Mouse (Mus musculus) B cell, adult 2 months (primary cell): ENCODE data around the gene Nudt15.
"Not testable (repeated sequence)": the region's sequence is repeated elsewhere in the genome, so short reads cannot be mapped to it uniquely, and the experiment has no call there.

Experiments
- DNase-seq, 2 experiments: peaks; one replicate each; pipeline ENCODE4 v3.0.0; 2022

Gene Nudt15

DNA sequence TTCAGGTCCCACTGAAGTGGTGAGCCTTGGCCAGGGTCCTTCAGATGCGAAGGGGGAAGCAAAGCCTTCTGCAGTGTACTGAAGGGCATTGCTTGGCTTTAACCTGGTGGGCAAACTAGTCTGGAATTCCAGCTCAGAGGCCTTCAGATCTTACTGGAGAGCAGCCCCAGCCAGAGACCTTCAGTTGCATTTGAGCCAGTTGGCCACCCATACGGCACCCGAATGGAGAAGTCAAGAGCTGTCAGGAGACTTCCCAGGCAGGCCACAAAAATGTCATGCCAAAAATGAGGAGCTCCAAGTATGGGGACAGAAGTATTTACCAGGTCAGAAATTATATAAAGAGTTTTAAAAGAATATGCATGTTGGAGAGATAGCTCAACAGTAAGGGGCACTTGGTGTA is at the start of gene Nudt15:
Gene Nudt15, minus strand, starts transcription at position 192 of the 400 bp plus-strand sequence.
- DNase-seq: no peak

- DNase-seq: no peak
These were observed 44.1 kb upstream of the Nudt15 start for GRCm38 (mm10) chr14:73592166-73592565.

GRCm38 (mm10) chr14:73588080-73588479 is 40.0 kb upstream of the Nudt15 start:
- peak; percentile 19 to 29 for DNase-seq

GRCm38 (mm10) chr14:73576336-73576735 is 28.3 kb upstream of the Nudt15 start:
- DNase-seq: no peak

GRCm38 (mm10) chr14:73574053-73574452 is 26.0 kb upstream of the Nudt15 start:
- DNase-seq: no peak

DNA sequence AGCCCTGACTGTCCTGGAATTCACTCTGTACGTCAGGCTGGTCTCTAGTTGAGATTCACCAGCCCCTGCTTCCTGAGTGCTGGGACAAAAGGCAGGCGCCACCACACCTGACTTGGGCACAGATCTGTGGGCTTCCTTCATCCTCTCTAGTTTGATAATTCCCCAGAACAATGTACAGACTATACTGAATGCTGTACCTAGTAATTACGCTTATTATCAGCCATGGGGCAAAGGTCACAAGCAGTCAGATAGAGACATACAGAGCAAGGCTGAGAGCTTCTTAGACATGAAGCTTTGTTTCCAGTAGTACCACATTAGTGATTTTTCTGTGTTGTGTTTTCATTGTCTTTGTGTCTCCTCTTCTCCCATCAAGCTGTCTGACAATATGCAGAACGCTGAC is 23.1 kb upstream of the Nudt15 start:
- DNase-seq: no peak

- DNase-seq: not testable (repeated sequence)
These were observed 21.8 kb upstream of the Nudt15 start for GRCm38 (mm10) chr14:73569831-73570230.

DNA sequence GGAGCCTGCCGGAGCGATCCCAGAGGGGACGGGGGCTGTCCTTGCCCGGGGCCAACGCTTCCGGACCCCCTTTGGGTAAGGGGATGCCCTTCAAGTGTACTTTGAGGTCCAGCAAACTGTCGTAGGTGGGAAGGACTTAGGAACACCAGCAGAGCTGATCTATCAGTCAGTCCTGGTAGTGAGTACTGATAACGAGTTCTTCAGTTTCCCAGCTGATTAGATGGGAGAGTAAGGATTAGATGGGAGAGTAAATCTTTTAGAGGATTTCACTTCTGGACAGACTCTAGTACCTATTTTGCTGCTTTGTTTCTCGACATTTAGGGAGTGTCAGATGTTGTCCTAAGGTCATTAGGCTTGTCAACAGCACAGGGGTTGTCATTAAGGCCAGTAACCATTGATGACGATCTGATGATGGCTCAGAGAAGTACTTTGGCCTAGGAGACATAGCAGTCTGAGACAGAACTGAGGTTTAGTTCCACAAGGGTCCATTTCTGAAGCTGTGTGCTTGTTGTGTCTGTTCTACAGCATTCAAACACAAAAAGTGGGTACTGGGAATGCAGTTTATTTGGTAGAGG is 5.2 kb upstream of the Nudt15 start:
- no peak for DNase-seq

GRCm38 (mm10) chr14:73552341-73553121 is 4.5 kb upstream of the Nudt15 start:
- DNase-seq: peak; percentile 97

GRCm38 (mm10) chr14:73551164-73551563 is 3.1 kb upstream of the Nudt15 start:
- DNase-seq: no peak

DNA sequence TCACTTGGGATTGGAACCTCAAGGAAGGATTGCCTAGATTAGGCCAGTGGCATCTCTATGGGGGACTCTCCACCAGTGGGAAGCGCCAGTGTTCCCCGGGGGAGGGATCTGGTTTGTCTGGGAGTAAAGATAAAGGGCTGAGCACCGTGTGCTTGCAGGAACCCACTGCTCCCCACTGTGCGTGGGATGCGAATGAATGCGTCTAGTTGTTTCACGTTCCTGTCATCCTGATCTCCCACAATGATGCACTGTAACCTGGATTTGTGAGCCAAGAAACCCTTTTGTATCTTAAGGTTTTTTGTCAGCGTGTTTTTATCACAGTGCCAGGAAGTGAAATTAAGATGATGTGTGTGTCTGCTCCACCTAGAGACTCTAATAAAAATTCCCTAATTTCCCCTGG is 2.7 kb upstream of the Nudt15 start:
- no peak for DNase-seq

GRCm38 (mm10) chr14:73550291-73550690 is 2.2 kb upstream of the Nudt15 start:
- DNase-seq: no peak

GRCm38 (mm10) chr14:73547034-73547433 is 1.0 kb downstream of the Nudt15 start:
- DNase-seq: no peak

- no peak for DNase-seq
These were observed 4.3 kb downstream of the Nudt15 start for GRCm38 (mm10) chr14:73543781-73544180.

DNA sequence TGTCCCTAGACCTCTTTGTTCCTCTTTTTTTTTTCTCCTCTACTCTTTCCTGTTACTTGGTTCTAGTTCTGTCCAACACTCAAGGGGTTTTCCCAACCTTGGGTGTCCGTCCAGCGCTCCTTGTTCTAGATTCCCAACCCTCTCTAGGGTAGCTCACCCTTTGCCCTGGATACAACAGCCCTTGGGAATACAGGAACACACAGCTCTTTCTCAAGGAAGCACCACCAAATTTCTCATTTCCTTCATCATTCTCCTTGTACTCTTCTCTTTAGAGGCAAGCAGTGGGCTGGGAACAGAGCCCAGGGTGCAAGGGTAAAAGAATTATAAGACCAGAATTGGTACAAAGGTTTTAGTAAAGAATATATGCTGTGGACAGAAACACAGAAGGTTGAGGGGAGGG is 12.4 kb downstream of the Nudt15 start:
- DNase-seq: no peak

DNA sequence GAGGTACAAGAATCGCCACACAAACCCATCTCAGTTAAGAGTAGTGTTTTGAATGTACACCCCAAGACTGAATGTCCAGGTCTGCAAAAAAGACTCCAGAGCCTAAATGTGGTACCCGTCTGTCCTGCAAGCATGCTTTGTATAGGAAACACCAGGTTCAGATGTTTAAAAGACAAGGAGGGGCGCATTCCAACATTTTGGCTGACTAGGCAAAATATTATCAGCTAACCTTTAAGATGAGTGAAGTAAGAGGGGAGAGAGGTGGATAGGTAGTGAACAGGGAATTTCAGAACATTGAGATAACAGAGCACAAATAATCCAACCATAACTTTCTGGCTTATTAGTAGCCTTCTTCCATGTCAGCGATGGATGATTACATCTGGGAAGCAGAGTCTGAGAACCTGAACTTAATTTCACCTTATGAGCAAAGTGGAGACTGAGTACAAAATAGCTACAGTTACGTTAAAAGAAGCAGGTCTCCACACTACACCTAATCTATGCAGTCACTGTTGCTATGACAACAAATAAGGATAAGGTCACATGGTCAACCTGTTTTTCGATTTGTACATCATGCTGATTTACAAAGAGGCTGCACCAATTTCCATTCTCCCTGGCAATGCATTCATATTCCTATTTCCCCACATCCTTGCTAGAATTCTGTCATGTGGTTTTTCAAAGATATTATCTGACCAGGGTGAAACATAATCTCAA is 14.1 kb downstream of the Nudt15 start:
- no peak for DNase-seq

DNA sequence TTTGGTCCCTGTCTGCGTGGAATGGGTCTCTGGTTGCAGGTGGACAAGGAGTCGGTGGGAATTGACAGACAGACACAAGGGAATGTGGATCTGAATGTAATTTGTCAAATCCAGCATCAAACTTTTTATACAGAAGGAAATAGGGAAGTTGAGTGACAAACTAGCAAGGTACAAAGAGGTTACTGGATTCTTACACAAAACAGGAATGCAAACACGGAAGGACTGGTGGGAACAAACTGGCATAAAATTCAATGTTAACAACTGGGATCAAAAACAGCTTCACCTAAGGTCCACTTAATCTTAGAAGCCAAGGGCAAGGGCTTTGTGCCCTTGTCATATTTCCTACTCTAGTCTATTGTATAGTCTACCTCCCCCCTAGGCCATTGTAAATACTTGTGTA is 19.4 kb downstream of the Nudt15 start:
- not testable (repeated sequence) for DNase-seq

GRCm38 (mm10) chr14:73524766-73525448 is 23.1 kb downstream of the Nudt15 start, which contains the start of gene Sucla2:
Gene Sucla2, plus strand, starts transcription at chr14:73525319.
- DNase-seq: peak; percentile 95

DNA sequence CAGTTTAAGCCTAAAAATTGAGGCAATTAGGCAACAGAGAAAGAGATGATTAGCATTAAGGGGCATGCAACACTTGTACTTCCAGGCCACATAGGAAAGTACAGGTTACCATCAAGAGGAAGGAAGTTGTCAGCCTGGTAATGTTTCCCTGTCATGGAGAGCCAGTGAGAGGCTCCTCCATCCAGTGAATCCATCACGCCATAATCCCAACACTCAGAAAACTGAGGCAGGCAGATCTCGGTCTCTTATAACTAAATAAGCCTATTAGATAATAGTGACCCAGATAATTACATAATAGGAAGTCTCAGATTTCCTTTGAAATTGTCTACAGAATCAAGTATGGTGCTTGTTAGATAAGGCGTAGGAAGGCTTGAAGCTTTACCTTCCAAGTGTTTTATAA is 23.9 kb downstream of the Nudt15 start:
- DNase-seq: no peak

- peak; percentile 96 for DNase-seq
These were observed 38.1 kb downstream of the Nudt15 start, which contains the start of gene Med4 for GRCm38 (mm10) chr14:73509765-73510423. Gene Med4, plus strand, starts transcription at chr14:73510025.

- DNase-seq: no peak
These were observed 39.2 kb downstream of the Nudt15 start for GRCm38 (mm10) chr14:73508630-73509395.
